Mouse (Mus musculus): ENCODE measurements around the gene Trmt112. TPM values are rescaled to one million over a fixed set of nuclear protein-coding genes. Genes with fewer than 3 reads are reported as not detected.

The Trmt112 gene
- polyA plus RNA-seq, 1 experiment = 264 TPM

- Histone ChIP-seq H3ac (ENCODE audit: control insufficient read depth, insufficient read length, low read depth) (no peak overlapping the region), H3K79me3 (ENCODE audit: low read depth) (peaks cover 4% of the 10 kb centered on the region)
- TF ChIP-seq MYOD1 (IDR thresholded peaks at IDR 0.05; ENCODE audit: control insufficient read depth, insufficient read length, low read depth) (no peak), USF1 (IDR thresholded peaks at IDR 0.05; ENCODE audit: low read depth) (no peak), MAX (IDR thresholded peaks at IDR 0.05) (no peak), FOSL1 (IDR thresholded peaks at IDR 0.05; ENCODE audit: insufficient read depth, low read length, poor library complexity, severe bottlenecking) (no peak), MYOG (IDR thresholded peaks at IDR 0.05; ENCODE audit: control insufficient read depth, extremely low read depth, insufficient read length) (no peak), CEBPB (IDR thresholded peaks at IDR 0.05; ENCODE audit: low read depth) (no peak), CTCF (IDR thresholded peaks at IDR 0.05; ENCODE audit: control insufficient read depth, insufficient read depth, insufficient read length) (no peak)
Measured at GRCm38 (mm10) chr19:6915276-6915675, 5.8 kb downstream of the Trmt112 start.

GRCm38 (mm10) chr19:6916496-6916895 is 7.0 kb downstream of the Trmt112 start:
- Histone ChIP-seq H3K4me3 (ENCODE audit: insufficient read depth, poor library complexity, severe bottlenecking) (no peak overlapping the region), H3K27me3 (ENCODE audit: control insufficient read depth, insufficient read depth, insufficient read length) (no peaks in the 10 kb centered on the region), H3K36me3 (ENCODE audit: control insufficient read depth, insufficient read depth) (peaks cover 21% of the 10 kb centered on the region), H3K79me2 (ENCODE audit: control insufficient read depth, insufficient read depth) (peaks cover 40% of the 10 kb centered on the region), H3K79me3 (ENCODE audit: low read depth) (peaks cover 4% of the 10 kb centered on the region), H3ac (ENCODE audit: control insufficient read depth, insufficient read length, low read depth) (no peak overlapping the region)
- no peak for TF ChIP-seq MYOG (IDR thresholded peaks at IDR 0.05; ENCODE audit: control insufficient read depth, extremely low read depth, insufficient read length)

More at GRCm38 (mm10) chr19:6915276-6915675, 5.8 kb downstream of the Trmt112 start:
- no peaks in the 10 kb centered on the region for H3K27me3 ChIP-seq (ENCODE audit: control insufficient read depth, insufficient read depth, insufficient read length)
- peaks cover 42% of the 10 kb centered on the region for H3K79me2 ChIP-seq (ENCODE audit: control insufficient read depth, insufficient read depth)
- H3K36me3 ChIP-seq (ENCODE audit: control insufficient read depth, insufficient read depth) = peaks cover 25% of the 10 kb centered on the region
- no peak overlapping the region for H3K4me3 ChIP-seq (ENCODE audit: insufficient read depth, poor library complexity, severe bottlenecking)

GRCm38 (mm10) chr19:6918321-6918720 is 8.8 kb downstream of the Trmt112 start:
- H3K36me3 ChIP-seq (ENCODE audit: control insufficient read depth, insufficient read depth) = peaks cover 4% of the 10 kb centered on the region
- TF ChIP-seq MYOG (IDR thresholded peaks at IDR 0.05; ENCODE audit: control insufficient read depth, extremely low read depth, insufficient read length) (no peak), FOSL1 (IDR thresholded peaks at IDR 0.05; ENCODE audit: insufficient read depth, low read length, poor library complexity, severe bottlenecking) (no peak), CTCF (IDR thresholded peaks at IDR 0.05; ENCODE audit: control insufficient read depth, insufficient read depth, insufficient read length) (no peak), MYOD1 (IDR thresholded peaks at IDR 0.05; ENCODE audit: control insufficient read depth, insufficient read length, low read depth) (no peak), USF1 (IDR thresholded peaks at IDR 0.05; ENCODE audit: low read depth) (no peak), MAX (IDR thresholded peaks at IDR 0.05) (no peak), CEBPB (IDR thresholded peaks at IDR 0.05; ENCODE audit: low read depth) (no peak)
- H3K27me3 ChIP-seq (ENCODE audit: control insufficient read depth, insufficient read depth, insufficient read length) = no peaks in the 10 kb centered on the region
- peaks cover 4% of the 10 kb centered on the region for H3K79me3 ChIP-seq (ENCODE audit: low read depth)
- H3ac ChIP-seq (ENCODE audit: control insufficient read depth, insufficient read length, low read depth) = no peak overlapping the region
- H3K4me3 ChIP-seq (ENCODE audit: insufficient read depth, poor library complexity, severe bottlenecking) = no peak overlapping the region
- peaks cover 31% of the 10 kb centered on the region for H3K79me2 ChIP-seq (ENCODE audit: control insufficient read depth, insufficient read depth)

- H3K79me3 ChIP-seq (ENCODE audit: low read depth) = peaks cover 4% of the 10 kb centered on the region
- TF ChIP-seq MAX (IDR thresholded peaks at IDR 0.05) (no peak), CEBPB (IDR thresholded peaks at IDR 0.05; ENCODE audit: low read depth) (no peak), MYOD1 (IDR thresholded peaks at IDR 0.05; ENCODE audit: control insufficient read depth, insufficient read length, low read depth) (no peak), CTCF (IDR thresholded peaks at IDR 0.05; ENCODE audit: control insufficient read depth, insufficient read depth, insufficient read length) (no peak), MYOG (IDR thresholded peaks at IDR 0.05; ENCODE audit: control insufficient read depth, extremely low read depth, insufficient read length) (no peak), FOSL1 (IDR thresholded peaks at IDR 0.05; ENCODE audit: insufficient read depth, low read length, poor library complexity, severe bottlenecking) (no peak), USF1 (IDR thresholded peaks at IDR 0.05; ENCODE audit: low read depth) (no peak)
- H3K4me3 ChIP-seq (ENCODE audit: insufficient read depth, poor library complexity, severe bottlenecking) = peak overlapping the region; percentile 6
- no peaks in the 10 kb centered on the region for H3K36me3 ChIP-seq (ENCODE audit: control insufficient read depth, insufficient read depth)
- no peaks in the 10 kb centered on the region for H3K27me3 ChIP-seq (ENCODE audit: control insufficient read depth, insufficient read depth, insufficient read length)
- peaks cover 31% of the 10 kb centered on the region for H3K79me2 ChIP-seq (ENCODE audit: control insufficient read depth, insufficient read depth)
- H3ac ChIP-seq (ENCODE audit: control insufficient read depth, insufficient read length, low read depth) = no peak overlapping the region
Measured at GRCm38 (mm10) chr19:6919431-6919830, 9.9 kb downstream of the Trmt112 start.

- peak overlapping the region; percentile 60 for H3K4me3 ChIP-seq (ENCODE audit: insufficient read depth, poor library complexity, severe bottlenecking)
- no peaks in the 10 kb centered on the region for H3K36me3 ChIP-seq (ENCODE audit: control insufficient read depth, insufficient read depth)
- H3K27me3 ChIP-seq (ENCODE audit: control insufficient read depth, insufficient read depth, insufficient read length) = no peaks in the 10 kb centered on the region
- H3K79me3 ChIP-seq (ENCODE audit: low read depth) = peaks cover 4% of the 10 kb centered on the region
- H3ac ChIP-seq (ENCODE audit: control insufficient read depth, insufficient read length, low read depth) = peak overlapping the region; percentile 42
- peaks cover 31% of the 10 kb centered on the region for H3K79me2 ChIP-seq (ENCODE audit: control insufficient read depth, insufficient read depth)
- TF ChIP-seq CEBPB (IDR thresholded peaks at IDR 0.05; ENCODE audit: low read depth) (no peak), FOSL1 (IDR thresholded peaks at IDR 0.05; ENCODE audit: insufficient read depth, low read length, poor library complexity, severe bottlenecking) (no peak), USF1 (IDR thresholded peaks at IDR 0.05; ENCODE audit: low read depth) (no peak), CTCF (IDR thresholded peaks at IDR 0.05; ENCODE audit: control insufficient read depth, insufficient read depth, insufficient read length) (no peak), MYOD1 (IDR thresholded peaks at IDR 0.05; ENCODE audit: control insufficient read depth, insufficient read length, low read depth) (no peak), MAX (IDR thresholded peaks at IDR 0.05) (no peak), MYOG (IDR thresholded peaks at IDR 0.05; ENCODE audit: control insufficient read depth, extremely low read depth, insufficient read length) (no peak)
Measured at GRCm38 (mm10) chr19:6919876-6920740, 10.6 kb downstream of the Trmt112 start.

Data from C2C12 (cell line).